10 mouse cellular contexts compared by ENCODE assay signal in genomic region chr13:114885171-114885570, GRCm38 (mm10). TPM values are rescaled to one million over a fixed set of nuclear protein-coding genes. Genes with fewer than 3 reads are reported as not detected.
DNase-seq lines count a peak whose midpoint lies in the region; ATAC-seq lines count a peak whose summit lies in the region.
"Had no signal": no experiment of that assay in that cellular context is flagged by ENCODE, and none has a peak within 500 bp of the region (broad histone marks: within the 10 kb centered on the region; RNA-seq: fewer than 3 reads in every experiment).

No protein-coding gene starts in this region.

- 45% methylated on average over 9 of the region's 9 CpGs for WGBS in heart, embryonic 15.5 days

- H3K9ac ChIP-seq in heart, embryonic 15.5 days: no peak overlapping the region
- H3K9ac ChIP-seq: intestine, embryonic 15.5 days had no signal

- H3K27ac ChIP-seq in heart, embryonic 15.5 days: peak overlapping the region; percentile 29
- H3K27ac ChIP-seq: intestine, embryonic 15.5 days had no signal

- H3K4me2 ChIP-seq in heart, embryonic 15.5 days: 0 out of 2 replicates have a peak overlapping the region, but pooled peaks have one; percentile 10
- H3K4me2 ChIP-seq: intestine, embryonic 15.5 days had no signal

- H3K4me1 ChIP-seq in heart, embryonic 15.5 days (replicated peaks): peaks cover 8% of the 10 kb centered on the region
- H3K4me1 ChIP-seq: intestine, embryonic 15.5 days had no signal

- no peak for ATAC-seq in heart, embryonic 15.5 days (replicated peaks; ENCODE audit: insufficient number of reproducible peaks, insufficient read depth, low FRiP score, low read depth)
- ATAC-seq: intestine, embryonic 15.5 days had no signal

- no peak overlapping the region for H3K4me3 ChIP-seq in heart, embryonic 15.5 days
- H3K4me3 ChIP-seq: intestine, embryonic 15.5 days had no signal

- no peaks in the 10 kb centered on the region for H3K27me3 ChIP-seq in heart, embryonic 15.5 days
- H3K27me3 ChIP-seq: intestine, embryonic 15.5 days had no signal

- no peak for DNase-seq in heart, postnatal 4 days
- peak; percentile 10 for DNase-seq in R1 (ENCODE audit: low read depth, low spot score)
- peak; percentile 4 to 5 for DNase-seq in kidney, postnatal 36 days
- peak; percentile 39 for DNase-seq in lung, postnatal 25 days (ENCODE audit: low spot score)
- no peak for DNase-seq in natural killer cell, adult 2 months (ENCODE audit: low spot score in 2 of 2)
- DNase-seq in gastrocnemius, postnatal 14 days: no peak
- DNase-seq in gastrocnemius, postnatal 4 days (ENCODE audit: low spot score in 2 of 2): no peak
- DNase-seq: right cerebral cortex, postnatal 25 days had no signal

- H3K9me3 ChIP-seq in heart, embryonic 15.5 days (replicated peaks): no peaks in the 10 kb centered on the region
- H3K9me3 ChIP-seq: intestine, embryonic 15.5 days had no signal

- intact Hi-C loops in gastrocnemius, postnatal 14 days (cut with DNase I; ENCODE audit: low total_unique reads): no loop called here

- H3K36me3 ChIP-seq in heart, embryonic 15.5 days: no peaks in the 10 kb centered on the region
- H3K36me3 ChIP-seq: intestine, embryonic 15.5 days had no signal

RNA-seq across cellular contexts. Expression of gene Itga2, which starts 46.7 kb away (rescaled TPM):
- 1.7 and 4.1 TPM in 2 replicates for polyA plus RNA-seq in heart, embryonic 15.5 days (2015; fragmentation: Nextera tagmentation; extraction: Ambion mirVana)
- total RNA-seq in heart, postnatal 4 days (2021): 1 to 10 TPM; 5.0 to 5.2 TPM
- 1 to 10 TPM; 2.6 to 5.6 TPM for total RNA-seq in gastrocnemius, postnatal 14 days (2021)
- 10 to 100 TPM; 13.1 to 14.1 TPM for total RNA-seq in gastrocnemius, postnatal 4 days (2021)

Comparison
In these comparisons a context has a peak if more than half of its experiments do, and no peak if none do; other contexts are left out.
1. DNase-seq: peak in R1 (single experiment), kidney, postnatal 36 days (2 of 2) and lung, postnatal 25 days (single experiment); none in heart, postnatal 4 days (single experiment), natural killer cell, adult 2 months (0 of 2), gastrocnemius, postnatal 14 days (single experiment) and gastrocnemius, postnatal 4 days (0 of 2).